Mouse (Mus musculus) Muller cell, postnatal 12 days (primary cell): Measurements from ENCODE around the gene Gm16223.

Experiments
- DNase-seq: peaks from one replicate; pipeline ENCODE4 v3.0.0-alpha.2; 2015; ENCODE audit errors: inconsistent ontology term

Gene Gm16223

DNA sequence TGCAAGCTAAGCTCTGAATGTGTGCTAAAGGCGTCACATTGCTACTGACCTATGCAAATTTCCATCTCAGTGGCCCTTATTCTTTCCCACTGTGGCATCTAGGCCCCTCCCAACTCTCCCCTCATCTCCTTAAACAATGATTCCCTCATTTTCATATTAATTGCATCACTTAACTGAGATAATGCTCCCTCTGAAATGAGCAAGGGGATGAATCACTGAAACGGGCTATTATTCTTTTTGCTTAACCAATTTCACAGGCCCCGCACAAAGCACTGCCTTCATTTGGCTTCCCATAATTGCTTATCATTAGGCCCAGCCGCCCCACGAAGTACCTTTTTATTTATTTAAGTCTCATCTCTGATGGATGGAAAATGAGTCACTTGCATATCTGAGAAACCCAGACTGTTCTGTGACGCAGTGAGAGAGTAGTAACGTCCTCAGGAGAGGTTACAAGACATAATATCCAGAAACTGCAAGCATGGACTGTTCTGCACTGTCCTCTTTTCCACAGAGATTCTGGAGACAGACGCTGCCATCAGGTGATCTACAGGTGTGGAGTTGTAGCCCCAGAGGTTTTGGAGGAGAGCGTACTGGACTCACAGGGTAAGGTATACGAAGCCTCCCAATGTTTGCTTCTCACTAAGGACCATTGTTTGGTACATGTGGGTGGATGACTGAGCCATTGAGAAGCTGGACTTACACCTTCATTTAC lies at the start of gene Gm16223:
Gene Gm16223 (plus strand): TSS at position 485 of the 712 bp plus-strand sequence.
- peak; percentile 96 for DNase-seq

DNA sequence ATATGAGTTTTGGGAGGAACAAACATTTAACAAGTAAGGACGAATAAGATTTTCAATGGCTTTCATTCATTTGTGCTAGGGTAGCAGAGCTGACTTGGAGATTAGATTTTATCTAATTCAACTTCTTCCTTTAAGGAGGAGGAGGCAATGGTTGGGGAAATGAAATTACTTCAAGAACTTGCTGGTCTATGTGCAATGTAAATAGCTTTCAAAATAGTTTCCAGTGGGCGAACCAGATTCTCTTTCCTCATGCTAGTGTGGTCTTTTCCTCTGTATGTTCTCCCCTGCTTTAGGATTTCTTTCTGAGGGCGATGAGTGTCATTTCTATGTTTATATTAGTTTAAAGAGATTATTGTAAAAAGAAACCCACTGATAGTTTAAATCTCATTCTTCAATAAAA lies 45.7 kb upstream of the Gm16223 start:
- no peak for DNase-seq

DNA sequence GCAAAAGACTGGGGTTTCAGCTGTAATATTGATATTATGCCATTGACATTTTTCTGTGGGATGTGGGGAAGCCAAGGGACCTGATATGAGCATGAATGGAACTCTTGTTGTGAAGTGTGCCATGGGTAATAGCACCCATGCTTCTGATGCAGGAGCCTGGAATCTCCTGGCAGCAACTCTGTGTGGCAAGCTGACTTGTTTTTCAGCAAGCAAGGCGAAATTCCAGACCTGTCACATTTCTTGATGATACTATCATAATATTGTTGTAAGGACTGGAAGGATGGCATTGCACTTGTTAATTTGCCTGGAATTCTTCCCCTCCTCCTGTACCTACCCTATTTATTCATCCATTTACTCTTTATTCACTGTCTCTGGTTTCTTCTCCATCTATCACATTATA lies 44.2 kb upstream of the Gm16223 start:
- DNase-seq, result peak; percentile 68

GRCm38 (mm10) chr5:42036388-42037082 lies 31.2 kb upstream of the Gm16223 start:
- no peak for DNase-seq

- DNase-seq, result no peak
These were observed 13.1 kb upstream of the Gm16223 start for GRCm38 (mm10) chr5:42054636-42055035.

DNA sequence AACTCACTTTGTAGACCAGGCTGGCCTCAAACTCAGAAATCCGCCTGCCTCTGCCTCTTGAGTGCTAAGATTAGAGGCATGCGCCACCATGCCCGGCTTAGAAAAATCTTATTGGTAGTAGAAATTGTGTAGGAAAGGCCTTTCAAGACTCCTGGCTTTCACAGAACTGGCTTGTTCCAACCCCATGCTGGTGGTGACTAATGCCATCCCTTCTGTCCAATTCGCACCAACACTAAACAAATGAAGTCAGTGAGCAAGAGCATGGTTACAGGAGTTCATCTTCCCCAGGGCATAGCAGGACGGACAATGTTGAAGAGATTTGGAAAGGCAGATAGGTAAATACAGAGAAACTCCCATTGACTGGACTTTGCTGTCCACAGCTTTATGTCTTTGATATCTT lies 12.6 kb upstream of the Gm16223 start:
- no peak for DNase-seq

GRCm38 (mm10) chr5:42065090-42065489 lies 2.7 kb upstream of the Gm16223 start:
- DNase-seq, result no peak

GRCm38 (mm10) chr5:42067075-42067474 lies 685 bp upstream of the Gm16223 start:
- DNase-seq, result no peak

DNA sequence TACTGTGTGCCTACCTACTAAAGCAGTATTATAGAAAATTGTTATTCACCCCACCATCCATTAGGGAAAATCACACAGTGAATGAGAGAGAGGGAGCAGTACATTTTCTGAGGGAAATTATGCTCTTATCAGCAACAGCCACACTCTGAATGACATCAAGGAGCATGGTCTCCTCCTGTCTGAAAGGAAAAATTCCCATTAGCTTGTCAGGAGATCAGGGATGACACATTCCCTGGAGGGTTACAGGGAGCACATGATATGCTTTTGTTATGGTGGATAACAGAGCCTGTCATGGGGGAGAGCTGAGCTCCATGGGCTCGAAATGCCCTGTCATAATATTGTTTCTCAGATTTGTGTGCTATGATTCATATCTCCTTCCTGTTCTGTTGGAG lies 424 bp downstream of the Gm16223 start:
- DNase-seq, result no peak

DNA sequence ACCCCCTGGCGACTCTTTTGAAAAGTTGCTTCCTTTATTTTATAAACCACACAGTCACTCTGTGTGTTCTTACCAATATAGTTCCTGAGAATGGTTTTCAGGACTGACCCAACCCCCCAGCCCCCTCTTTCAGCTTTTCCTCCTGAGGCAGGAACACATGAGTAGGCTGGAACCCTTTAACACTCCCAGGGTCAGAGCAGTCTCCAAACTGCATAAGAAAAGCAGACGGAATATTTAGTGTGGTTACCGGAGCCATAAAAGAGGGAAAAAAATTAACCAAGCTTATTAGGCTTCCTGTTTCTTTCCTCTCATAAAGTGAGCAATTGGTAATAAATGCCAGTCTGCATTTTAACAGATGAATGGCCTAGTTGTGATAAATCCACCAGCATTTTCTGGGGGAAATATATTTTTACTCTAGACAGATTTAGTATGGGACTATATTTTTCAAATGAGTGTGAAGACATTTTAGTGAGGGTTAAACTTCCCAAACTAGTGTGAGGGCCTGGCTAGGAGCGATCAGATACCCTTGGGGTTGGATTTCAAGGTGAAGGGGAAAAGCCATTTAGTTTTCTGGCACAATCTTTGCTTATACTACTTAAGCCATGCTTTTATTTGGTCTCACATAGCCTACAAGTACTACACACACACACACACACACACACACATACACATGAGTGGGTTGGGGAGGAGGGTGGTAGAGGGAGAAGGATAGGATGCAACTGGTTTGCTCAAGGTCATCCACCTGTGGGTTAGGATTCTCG lies 49.0 kb downstream of the Gm16223 start:
- no peak for DNase-seq

GRCm38 (mm10) chr5:42125562-42125961 lies 57.8 kb downstream of the Gm16223 start:
- peak; percentile 72 for DNase-seq

GRCm38 (mm10) chr5:42155626-42156025 lies 87.9 kb downstream of the Gm16223 start:
- peak; percentile 85 for DNase-seq

DNA sequence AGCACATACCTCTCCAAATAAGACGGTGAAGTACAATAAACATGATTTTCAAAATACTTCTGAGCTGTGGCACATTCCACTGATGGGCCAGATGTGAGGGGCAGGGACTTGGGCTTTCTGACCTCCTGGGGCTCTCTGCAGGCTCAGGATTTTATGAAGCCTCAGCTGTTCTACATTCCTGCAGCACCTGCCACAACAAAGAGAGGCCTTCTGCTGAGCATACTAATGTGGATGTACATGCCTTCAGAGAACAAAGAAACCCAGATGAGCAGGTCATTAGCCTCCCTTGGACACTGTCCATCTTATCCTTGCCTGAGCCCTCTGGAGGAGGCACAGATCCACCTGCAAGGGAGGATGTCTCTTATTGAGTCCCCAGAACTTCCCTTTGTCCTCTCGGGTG lies 97.0 kb downstream of the Gm16223 start:
- DNase-seq, result peak; percentile 76

- peak; percentile 81 for DNase-seq
These were observed 98.6 kb downstream of the Gm16223 start for GRCm38 (mm10) chr5:42166311-42166710.

GRCm38 (mm10) chr5:42168071-42168470 lies 100.3 kb downstream of the Gm16223 start:
- peak; percentile 78 for DNase-seq

- no peak for DNase-seq
These were observed 101.0 kb downstream of the Gm16223 start for GRCm38 (mm10) chr5:42168785-42169184.

- DNase-seq, result no peak
These were observed 106.3 kb downstream of the Gm16223 start for GRCm38 (mm10) chr5:42174109-42174508.

GRCm38 (mm10) chr5:42175424-42175823 lies 107.7 kb downstream of the Gm16223 start:
- no peak for DNase-seq

GRCm38 (mm10) chr5:42198493-42198892 lies 130.7 kb downstream of the Gm16223 start:
- no peak for DNase-seq

DNA sequence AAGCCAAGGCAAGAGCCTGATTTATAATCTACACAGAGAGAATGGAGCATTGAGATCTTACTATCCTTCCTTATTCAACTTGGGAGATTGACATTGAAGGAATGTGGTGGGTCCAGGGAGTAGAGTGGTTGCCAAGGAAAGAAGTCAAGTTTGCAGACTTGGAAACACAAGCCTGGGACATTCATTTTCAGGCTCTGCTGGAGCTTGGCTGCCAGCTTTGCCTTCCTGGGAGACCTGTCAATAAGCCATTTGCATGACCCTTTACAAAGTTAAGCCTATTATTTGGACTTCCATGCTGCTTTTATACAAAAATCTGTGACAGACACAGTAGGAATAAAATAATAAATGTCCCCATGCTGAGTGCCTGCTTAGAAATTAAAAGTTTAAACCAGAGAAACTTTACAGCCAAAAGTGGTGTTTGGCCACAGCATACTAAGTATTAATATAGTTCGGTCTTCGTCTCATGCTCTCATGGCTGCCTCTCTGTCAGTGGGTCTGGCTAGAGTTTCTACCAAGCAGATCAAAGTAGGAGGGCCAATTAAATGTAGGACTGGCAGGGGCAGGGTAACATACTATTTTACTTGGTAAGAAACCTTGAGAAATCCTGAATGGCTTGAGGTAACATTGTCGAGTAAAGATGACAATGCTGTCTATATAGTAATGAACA lies 139.8 kb downstream of the Gm16223 start:
- DNase-seq, result peak; percentile 1

DNA sequence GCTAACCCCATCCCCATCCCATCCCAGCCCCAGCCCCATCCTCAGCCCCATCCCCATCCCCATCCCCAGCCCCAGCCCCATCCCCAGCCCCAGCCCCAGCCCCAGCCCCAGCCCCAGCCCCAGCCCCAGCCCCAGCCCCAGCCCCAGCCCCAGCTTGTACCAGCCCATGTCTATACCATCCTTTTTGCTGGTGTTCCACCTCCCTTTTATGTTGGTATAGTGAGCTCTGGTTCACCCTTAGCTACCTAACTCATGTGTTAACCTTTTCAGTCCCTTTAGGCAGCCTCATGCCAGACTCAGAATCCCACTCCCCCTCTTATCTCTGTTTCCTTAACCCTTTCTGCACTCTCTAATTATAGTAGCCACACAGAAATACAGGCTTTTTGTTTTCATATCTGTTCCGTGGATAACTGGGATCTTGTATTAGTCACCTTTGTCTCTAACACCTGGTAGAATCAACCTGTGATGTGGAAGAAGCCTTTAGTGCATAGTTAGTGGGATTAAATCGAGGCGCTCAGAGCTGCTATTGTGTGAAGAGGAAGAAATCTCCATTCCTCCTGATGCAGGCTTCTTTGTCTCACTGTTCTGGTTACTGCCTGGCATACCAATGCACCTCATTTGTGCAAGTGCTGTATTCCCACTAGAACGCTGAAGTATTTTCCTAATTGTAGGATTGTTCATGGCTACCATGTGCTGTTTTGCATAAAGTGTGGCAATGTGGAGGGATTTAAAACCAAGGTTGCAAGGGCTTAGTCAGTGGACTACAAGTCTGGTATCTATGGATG lies 144.0 kb downstream of the Gm16223 start:
- no peak for DNase-seq
